Mouse (Mus musculus): ENCODE results near the gene Fndc3b.

GRCm38 (mm10) chr3:27610547-27610946, 100.6 kb downstream of the Fndc3b start:
- TF ChIP-seq CTCF (IDR thresholded peaks at IDR 0.05; ENCODE audit: low read depth) (no peak), EP300 (optimal IDR thresholded peaks at IDR 0.05) (no peak)
